Mouse (Mus musculus) R1 (cell line): ENCODE data around the gene 1700125H20Rik.
"Not testable (repeated sequence)": the region's sequence is repeated elsewhere in the genome, so short reads cannot be mapped to it uniquely, and the experiment has no call there.

Experiments used
- DNase-seq: peaks from one replicate; pipeline ENCODE4 v3.0.0-alpha.2; 2018; ENCODE audit warnings: low read depth, low spot score

1700125H20Rik gene

DNA sequence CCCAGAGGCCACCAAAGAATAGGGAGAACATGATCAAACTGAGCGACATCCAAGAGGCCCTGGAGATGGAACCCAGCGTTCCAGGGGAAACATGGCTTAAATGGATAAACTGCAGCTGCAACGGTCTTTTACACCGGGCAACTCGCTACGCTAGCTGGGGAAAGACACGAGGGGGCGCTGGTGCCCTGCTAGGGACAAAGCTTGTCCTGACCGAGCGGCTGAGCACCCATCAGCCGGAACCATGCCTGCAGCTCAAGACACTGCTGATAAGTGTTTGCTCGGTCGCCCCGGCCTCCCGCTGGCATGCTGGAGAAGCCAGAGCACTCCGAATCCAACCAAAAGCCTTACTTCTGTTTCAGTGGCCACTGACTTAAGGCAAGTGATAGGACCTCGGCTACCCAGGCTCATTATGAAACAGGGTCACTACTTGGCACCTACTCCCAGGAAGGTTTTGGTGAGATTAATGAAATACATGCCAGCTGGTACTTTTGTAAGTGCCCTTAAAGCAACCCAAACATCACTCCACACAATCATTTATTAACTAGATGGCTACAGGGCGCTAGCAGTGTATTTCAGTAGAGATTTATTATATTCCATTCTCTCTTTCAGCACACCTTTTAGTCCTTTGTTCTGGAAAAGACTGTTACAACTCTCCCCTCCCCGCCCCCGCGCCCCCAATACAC lies at the start of gene 1700125H20Rik:
Gene 1700125H20Rik, plus strand, starts transcription at position 347 of the 683 bp plus-strand sequence.
- peak; percentile 82 for DNase-seq

DNA sequence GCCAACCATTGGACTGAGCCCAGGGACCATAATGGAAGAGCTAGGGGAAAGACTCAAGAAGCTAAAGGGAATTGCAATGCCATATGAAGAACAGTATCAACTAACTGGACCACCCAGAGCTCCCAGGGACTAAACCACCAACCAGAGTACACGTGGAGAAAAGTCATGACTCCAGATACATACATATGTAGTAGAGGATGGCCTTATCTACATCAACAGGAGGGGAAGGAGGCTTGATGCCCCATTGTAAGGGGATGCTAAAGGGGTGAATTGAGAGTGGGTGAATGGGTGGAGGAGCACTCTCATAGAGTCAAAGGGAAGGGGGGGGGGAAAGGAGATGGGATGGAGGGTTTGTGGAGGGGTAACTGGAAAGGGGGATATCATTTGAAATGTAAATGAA lies 48.1 kb upstream of the 1700125H20Rik start:
- DNase-seq = no peak

DNA sequence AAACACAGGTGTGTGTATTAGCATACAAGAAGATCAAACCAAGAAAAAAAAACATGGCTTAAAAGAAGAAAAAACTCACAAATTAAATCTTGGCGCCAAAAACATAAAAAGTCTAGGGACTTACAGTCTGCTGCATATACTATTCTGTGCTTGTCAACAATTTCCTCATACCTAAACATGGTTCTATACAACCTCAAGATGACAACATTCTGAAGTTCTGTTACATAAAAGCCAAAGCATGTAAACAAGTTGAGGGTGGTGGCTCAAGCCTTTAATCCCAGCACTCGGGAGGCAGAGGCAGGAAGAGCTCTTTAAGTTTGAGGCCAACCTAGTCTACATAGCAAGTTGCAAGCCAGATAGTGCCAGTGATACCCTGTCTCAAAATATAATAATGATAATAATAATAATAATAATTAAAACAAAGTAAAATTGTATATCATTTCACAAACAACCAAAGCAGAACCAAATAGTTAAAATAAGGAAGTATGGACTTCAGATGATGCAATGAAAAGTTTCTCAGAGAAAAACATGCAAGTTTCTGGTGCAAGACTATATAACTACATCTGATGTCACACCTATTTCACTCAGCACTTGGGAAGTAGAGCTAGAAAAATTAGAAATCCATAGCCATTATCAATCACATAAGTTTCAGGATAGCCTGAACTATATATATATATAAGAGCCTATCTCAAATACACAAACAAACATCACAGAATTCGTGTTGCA lies 46.8 kb upstream of the 1700125H20Rik start:
- DNase-seq = no peak

DNA sequence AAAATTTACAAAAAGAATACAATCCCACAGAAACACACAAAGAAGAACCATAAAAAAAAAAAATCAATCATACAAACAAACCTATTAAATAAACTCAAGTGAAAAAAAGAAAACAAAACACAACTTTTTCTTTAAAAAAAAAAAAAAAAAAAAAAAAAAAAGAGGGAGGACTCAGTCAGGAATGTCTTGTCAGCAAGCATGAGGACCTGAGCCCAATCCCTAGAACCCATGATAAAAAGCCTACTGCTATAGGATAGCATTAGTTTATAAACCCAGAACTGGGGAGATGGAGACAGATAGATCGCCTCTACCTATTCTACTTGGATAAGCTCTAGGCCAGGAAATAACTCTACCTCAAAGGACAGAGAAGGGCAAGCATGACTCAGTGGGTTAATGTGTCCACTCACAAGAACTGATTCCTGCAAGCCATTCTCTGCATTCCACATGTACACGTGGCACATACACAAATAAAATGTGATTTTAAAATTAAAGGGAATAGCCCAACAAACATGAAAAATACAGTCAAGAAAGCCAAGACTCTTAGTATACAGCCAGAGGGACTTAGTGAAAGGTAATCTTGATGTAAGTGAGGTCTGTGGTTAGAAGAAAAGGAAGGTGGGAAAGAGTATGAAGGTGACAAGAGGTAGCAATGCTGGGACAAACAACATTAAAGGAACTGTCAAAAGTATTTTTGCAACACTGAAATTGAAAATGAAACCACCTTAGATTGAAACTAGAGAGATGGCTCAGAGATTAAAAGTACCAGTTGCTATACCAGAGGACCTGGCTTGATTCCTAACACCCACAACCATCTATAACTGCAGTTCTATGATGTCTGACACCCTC lies 43.7 kb upstream of the 1700125H20Rik start:
- no peak for DNase-seq

DNA sequence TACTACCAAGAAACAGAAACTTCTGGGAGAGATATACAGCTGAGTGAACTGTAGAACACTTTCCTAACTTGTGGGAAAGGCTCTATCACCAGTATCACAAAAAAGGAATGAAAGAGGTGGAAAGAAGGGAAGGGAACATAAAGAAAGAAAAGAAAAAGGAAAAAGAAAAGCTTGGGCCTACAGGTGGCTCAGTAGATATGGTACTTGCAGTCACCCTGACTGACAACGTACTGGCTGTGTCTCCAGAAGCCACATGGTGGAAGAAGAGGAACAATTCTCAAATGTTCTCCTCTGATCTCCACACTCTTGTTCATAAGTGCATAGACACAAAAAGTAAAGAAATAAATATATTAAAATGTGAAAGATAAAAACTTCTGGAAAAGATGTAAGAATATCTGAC lies 41.3 kb upstream of the 1700125H20Rik start:
- no peak for DNase-seq

DNA sequence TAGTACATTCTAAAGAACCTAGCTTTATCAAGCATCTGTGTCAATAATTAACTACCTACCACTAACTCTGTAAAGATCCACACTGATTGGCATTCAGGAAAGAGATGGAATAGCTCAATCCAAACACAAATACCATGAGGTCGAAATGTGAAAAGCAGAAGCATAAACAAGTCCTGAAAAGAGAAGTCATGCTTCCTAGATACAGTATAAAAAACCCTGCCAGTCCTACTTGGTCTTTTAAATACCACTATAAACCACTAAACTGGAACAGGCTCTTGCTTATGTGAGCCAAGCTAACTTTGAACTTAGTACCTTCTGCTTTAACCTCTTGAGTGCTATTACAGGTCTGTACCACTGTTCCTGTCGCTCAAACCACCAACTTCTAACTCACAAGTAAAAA lies 38.7 kb upstream of the 1700125H20Rik start:
- no peak for DNase-seq

DNA sequence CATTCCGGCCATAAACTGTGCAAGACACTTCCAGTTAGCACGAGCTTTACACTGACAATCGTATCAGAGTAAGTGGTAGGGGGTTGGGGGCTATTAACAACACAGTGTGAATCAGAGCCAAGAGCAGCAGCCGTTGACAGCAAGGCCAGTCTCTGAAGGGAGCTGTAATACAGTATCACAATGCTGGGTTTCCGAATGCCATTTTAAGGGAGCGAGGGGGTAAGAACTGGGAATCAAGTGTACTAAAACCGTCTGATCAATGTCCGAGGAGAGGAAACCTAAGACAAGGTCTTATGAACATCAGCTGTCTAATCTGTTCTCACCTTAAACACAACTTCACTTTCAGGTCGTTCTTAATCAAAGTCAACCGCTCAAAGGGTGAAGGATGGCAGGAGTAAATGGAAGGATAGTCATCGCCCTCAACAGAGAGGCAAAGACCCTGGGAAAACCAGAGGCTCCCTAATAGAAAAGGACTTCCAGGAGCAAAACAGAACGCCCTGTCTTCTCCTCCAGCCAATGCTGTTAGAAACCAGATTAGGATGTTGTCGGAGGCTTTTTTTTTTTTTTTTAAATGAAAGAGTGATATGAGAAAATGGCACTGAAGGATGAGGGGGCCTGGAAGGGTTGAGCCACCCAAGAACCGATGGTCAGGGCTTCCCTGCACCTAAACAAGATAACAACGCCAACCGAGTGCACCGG lies 31.3 kb upstream of the 1700125H20Rik start:
- peak; percentile 9 for DNase-seq

DNA sequence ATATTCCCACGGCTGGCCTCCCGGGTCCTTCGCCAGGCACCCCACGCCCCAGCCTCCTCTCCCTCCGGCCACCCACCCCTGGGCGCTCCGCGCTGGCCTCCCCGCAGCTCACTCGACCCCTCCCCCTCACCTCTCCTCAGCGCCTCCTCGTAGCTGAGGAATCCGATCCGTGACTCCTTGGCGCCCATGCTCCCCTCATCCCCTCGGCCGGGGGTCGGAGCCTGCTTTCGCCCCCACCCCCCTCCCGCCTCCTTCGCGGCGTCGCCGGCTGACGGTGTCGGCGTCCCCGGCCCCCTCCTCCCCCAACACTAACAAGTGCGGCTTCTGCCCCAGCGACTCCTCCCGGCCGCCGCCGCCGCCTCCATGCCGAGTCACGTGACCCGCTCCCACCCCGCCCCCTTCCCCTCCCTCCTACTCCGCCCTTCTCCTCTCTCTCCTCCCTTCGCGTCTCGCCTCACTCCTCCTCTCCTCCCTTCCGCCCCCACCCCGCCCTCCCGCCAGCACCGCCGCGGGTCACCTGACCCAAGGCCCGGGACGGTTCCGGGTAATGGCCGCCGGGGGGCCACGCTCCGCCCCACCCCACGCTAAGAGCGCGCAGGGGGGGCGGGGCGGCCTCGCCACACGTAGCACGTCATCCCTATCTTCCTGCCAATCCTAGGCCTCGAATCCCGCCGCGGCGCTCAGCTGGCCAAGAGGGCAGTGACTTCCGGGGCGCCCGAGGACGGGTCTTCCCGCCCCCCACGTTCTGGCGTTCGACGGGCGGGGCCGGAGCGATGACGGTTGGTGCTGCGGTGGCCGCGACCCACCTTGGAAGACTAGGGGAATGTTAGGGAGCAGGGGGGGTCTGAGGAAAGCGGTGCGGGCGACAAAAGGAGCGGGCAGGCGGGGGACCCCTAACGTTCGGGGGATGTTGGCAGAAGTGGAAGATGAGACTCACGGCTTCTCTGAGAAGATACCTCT lies 30.3 kb upstream of the 1700125H20Rik start, which contains the start of gene Usp32:
Gene Usp32, minus strand, starts transcription at position 581 of the 960 bp plus-strand sequence.
- peak; percentile 97 for DNase-seq

DNA sequence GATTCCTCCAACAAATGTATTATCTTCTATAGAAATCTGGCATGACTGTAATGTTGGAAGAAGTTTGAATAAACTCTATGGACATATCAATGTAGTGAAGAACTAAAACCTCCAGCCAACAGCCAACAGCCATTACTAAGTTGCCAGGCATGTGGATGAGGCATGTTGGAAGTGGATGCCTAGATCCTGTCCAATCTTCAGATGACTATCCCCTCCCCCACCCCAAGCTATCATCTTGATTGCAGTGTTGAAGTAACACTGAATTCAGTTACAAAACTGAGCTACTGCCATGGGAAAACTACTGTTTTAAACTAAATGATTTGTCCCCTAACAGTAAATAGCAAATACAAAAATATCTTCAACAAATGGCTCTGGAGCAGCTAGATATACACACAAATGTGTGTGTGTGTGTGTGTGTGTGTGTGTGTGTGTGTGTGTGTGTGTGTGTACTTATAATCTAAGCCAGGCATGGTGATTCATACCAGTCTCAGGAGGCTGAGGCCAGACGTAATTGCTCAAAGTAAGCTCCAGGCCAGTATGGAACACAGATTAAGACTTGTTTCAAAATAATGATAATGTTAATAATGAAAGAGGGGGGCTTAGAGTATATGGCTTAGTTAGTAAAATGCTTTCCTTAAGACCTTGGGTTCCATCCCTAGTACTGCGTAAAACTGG lies 17.8 kb upstream of the 1700125H20Rik start:
- DNase-seq = no peak

DNA sequence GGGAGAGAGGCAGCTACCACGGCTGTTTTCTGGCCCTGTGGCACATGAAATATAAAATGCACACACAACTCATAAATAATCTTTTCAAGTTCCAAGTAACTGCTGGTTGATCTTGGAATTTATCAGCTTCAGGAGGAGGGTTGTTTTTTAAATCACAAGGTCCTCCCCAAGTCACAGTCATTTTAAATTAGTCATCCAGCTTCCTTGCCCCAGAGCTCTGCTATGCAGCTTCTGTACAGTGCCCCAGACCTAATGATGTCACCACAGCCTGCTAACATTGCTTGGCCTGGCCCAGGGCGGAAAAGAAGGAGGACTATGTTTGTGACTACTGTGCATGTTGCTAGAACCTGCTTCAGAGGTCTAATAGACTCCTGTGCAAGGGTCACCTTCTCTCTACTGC lies 12.9 kb upstream of the 1700125H20Rik start:
- no peak for DNase-seq

DNA sequence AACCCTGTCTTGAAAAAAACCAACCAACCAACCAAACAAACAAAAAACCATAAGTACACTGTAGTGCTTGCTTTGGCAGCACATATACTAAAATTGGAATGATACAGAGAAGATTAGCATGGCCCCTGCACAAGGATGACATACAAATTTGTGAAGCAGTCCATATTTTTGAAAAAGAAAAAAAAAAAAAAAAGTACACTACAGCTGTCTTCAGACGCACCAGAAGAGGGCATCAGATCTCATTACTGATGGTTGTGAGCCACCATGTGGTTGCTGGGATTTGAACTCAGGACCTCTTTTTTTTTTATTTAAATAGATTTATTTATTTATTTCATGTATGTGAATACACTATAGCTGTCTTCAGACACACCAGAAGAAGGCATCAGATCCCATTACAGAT lies 7.2 kb upstream of the 1700125H20Rik start:
- DNase-seq = not testable (repeated sequence)

DNA sequence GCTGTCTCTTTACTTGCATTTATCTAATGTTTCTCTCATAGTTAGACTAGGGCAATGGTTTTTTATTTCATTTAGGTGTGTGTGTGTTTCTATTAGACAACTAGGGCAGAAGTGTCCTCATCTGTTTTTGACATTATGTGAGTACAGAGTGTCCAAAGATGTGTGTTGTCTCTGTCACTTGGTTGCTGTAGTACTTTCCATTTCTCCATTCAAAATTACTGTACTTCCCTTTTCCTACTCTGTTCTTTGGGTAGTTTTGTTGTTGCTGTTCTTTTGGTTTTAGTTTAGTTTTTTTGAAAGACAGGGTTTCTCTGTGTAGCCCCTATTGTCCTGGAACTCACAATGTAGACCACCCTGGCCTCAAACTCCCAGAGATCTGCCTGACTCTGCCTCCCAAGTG lies 5.8 kb upstream of the 1700125H20Rik start:
- no peak for DNase-seq

DNA sequence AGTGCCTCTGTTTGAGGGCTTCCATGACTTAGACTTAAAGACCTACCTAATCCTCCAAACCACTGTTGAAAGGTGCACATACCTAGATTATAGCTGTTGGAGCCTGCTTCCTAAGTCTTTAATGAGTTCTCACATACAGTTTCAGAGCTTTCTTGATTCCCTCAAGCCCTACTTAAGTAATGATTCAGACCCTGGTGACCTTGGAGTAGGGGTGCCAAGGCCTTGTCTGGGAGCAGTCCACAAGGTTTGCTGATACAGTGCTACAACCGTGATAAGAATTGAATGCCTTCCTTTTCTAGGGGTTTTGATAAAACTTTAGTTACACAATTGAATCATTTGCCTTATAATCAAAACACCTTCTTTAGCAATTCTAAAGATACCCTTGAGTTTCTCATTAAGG lies 2.7 kb upstream of the 1700125H20Rik start:
- DNase-seq = no peak

DNA sequence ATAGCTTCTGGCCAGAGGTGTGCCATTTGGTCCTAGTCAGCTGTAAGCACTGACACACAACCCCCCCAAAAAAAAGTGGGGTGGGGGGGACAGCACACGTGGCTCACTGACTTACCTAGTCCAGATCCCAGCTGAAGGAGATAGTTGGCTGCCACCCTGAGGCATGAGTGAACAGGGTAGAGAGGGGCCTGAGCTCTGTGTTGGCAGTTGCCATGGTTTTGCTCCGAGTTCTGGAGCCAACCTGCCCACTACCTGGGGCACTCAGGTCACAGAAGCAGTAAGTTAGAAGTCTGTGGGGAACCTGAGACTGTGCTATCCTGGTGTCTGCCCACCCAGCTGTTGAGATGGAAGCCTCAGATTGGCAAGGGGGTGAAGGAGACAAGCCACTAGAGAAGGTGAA lies 629 bp downstream of the 1700125H20Rik start:
- DNase-seq = no peak

DNA sequence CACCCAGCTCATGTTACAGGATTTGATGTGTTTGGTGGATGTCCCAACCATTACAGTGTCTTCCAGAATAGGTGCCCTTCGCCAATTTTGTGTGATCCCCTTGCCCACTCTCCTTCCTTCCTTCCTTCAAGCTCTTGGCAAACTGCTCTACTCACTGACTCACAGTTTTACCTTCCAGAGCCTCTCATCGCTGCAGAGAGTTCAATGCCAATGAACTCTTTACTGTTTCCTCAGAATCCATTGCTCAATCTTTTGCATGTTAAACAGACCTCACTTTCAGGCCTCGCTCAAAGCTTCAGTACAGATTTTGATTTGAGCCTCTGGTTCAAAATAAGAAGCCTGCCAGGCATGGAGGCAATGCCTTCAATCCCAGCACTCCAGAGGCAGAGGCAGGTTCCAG lies 5.7 kb downstream of the 1700125H20Rik start:
- no peak for DNase-seq

DNA sequence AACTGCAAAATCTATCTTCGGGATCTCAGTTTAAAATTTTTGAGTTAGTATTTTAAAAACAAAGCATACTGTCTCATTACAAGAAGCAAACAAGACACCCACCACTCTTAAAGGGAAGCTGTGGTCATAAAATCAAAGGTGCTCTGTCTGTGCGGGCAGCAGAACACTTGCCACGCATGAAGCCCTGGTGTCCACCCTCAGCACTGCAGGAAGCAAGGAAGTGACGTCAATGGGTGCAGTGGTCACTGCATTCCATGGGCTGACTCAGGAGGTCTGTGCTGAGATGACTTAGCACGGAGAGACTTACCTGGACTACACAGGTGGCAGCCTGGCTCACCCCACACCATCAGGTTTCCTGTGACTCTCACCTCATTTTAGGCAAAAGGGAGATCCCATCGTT lies 7.6 kb downstream of the 1700125H20Rik start:
- no peak for DNase-seq

DNA sequence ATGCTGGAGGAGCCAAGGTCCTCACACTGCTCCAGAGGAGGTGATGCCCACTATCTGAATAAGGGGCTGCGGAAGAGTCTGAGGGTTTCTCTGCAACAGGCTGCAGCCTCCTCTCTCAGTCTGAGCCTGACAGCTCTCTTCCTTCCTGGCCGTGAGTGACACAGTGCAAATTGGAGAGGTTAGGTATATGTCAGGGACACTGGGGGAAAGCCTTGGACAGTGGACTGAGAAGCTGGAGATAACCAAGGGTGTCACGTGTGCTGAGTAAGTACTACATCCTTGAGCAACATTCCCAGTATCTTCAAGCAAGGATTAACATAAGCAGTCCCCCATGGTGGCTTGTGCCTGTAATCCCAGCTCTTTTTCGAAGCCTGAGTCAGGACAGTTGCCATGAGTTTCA lies 8.2 kb downstream of the 1700125H20Rik start:
- no peak for DNase-seq

DNA sequence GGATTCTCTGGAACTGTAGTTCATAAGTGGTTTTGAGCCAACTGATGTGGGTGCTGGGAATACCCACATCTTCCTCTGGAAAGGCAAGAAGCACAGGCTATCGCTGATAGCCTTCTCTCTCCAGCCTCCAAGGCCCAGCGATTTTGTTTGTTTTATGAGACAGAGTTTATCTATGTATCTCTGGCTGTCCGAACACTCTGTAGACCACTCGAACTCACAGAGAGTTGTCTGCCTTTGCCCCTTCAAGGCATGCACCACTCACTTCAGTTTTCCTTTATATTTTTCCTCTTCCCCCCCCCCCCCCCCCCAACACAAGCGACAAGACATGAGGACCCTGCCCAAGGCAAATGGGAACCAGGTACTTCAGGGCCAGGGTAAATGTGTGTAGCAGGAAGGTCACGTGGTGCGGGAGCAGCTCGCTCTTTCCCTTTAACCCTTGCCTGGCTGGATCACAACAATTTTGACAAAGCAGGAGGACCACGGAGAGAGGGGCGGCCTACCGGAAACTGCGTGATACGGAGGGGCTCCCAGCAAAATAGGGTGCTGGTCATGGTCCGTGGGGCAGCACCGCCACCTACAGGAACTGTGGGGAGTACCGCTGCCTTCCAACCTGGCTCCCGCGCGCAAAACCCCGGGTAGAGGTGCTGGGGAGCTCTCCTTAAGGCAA lies 12.5 kb downstream of the 1700125H20Rik start:
- peak; percentile 90 for DNase-seq

DNA sequence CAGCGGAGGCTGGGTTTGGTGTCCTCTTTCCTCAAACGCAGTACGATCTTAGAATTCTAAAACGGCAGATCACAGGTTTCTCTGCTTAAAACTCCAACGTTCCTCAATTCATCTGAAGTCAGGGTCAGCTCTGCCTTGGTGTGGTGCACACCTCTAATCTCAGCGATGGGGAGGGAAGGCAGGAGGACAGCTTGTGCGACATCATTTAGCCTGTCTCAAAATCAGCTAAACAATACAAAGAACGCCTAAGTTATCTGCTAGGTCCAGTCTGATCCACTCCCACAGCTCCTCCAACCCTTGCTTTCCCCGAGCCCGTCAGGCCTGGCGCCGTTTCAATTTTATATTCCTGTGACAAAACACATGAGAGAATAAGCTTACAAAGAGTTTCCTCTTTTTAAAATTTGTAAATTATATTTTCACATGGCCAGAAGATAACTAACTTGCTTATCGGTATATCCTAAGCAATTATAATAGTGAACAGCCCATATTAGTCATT lies 13.1 kb downstream of the 1700125H20Rik start:
- no peak for DNase-seq
